Mouse (Mus musculus): Measurements from ENCODE around the gene Hand2.

DNA sequence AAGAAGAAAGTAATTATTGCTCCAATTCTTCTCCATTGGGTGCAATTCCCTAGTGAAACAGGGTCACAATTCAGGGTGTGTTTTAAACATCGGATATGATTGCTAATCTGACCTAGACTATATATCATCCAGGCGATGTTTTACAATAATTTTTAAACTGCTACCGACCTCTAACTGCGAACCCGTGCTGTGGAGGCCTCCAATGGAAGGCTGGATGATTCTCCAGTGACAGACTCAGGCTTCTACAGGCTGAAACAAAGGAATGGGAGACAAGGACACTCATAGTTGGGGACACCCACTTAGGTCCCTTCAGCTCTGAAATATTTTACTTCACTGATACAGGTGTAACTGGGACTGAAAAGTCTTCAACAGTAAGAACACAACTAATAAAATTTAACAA lies 13.9 kb downstream of the Hand2 start:
- TF ChIP-seq CTCF (IDR thresholded peaks at IDR 0.05; ENCODE audit: low read depth) (no peak), EP300 (IDR thresholded peaks at IDR 0.05; ENCODE audit: low read depth) (no peak)

All from liver, postnatal 0 days (tissue).